Mouse (Mus musculus): ENCODE data around the gene Rnf208. TPM values are rescaled to one million over a fixed set of nuclear protein-coding genes. Genes with fewer than 3 reads are reported as not detected.

Gene Rnf208
- total and polyA plus RNA-seq, 2 experiments, result 0.48 TPM; not detected in 1

GRCm38 (mm10) chr2:25230581-25230980 is 11.5 kb upstream of the Rnf208 start:
- Histone ChIP-seq H3K4me1 (ENCODE audit: control insufficient read depth, insufficient read depth, low read length) (no peaks in the 10 kb centered on the region), H3K79me2 (ENCODE audit: control insufficient read depth, insufficient read depth, low read length) (no peaks in the 10 kb centered on the region), H3K36me3 (ENCODE audit: control insufficient read depth, insufficient read depth, low read length) (no peaks in the 10 kb centered on the region), H3K27ac (replicated peaks; ENCODE audit: insufficient read depth, low read depth, low read length) (no peak overlapping the region), H3K9ac (ENCODE audit: low read depth, low read length) (no peak overlapping the region), H3K4me3 (ENCODE audit: insufficient read depth, low read depth, low read length) (no peak overlapping the region), H3K27me3 (ENCODE audit: control insufficient read depth, insufficient read depth, low read length) (no peaks in the 10 kb centered on the region)
- no peak for DNase-seq (ENCODE audit: extremely low read depth, low read depth, low spot score)
- TF ChIP-seq POLR2A (IDR thresholded peaks at IDR 0.05; ENCODE audit: extremely low read depth, insufficient read depth, low read length) (no peak), CTCF (IDR thresholded peaks at IDR 0.05; ENCODE audit: low read depth, low read length) (no peak)
- WGBS, result 93% methylated on average over 7 of the region's 7 CpGs

GRCm38 (mm10) chr2:25231038-25231437 is 11.0 kb upstream of the Rnf208 start:
- 69% methylated on average over 12 of the region's 12 CpGs for WGBS
- DNase-seq (ENCODE audit: extremely low read depth, low read depth, low spot score), result no peak
- H3K9ac ChIP-seq (ENCODE audit: low read depth, low read length), result no peak overlapping the region
- H3K27me3 ChIP-seq (ENCODE audit: control insufficient read depth, insufficient read depth, low read length), result no peaks in the 10 kb centered on the region
- no peaks in the 10 kb centered on the region for H3K4me1 ChIP-seq (ENCODE audit: control insufficient read depth, insufficient read depth, low read length)
- no peak for TF ChIP-seq CTCF (IDR thresholded peaks at IDR 0.05; ENCODE audit: low read depth, low read length)
- no peak for TF ChIP-seq POLR2A (IDR thresholded peaks at IDR 0.05; ENCODE audit: extremely low read depth, insufficient read depth, low read length)
- no peak overlapping the region for H3K27ac ChIP-seq (replicated peaks; ENCODE audit: insufficient read depth, low read depth, low read length)
- H3K36me3 ChIP-seq (ENCODE audit: control insufficient read depth, insufficient read depth, low read length), result no peaks in the 10 kb centered on the region
- H3K79me2 ChIP-seq (ENCODE audit: control insufficient read depth, insufficient read depth, low read length), result no peaks in the 10 kb centered on the region
- H3K4me3 ChIP-seq (ENCODE audit: insufficient read depth, low read depth, low read length), result no peak overlapping the region

- no peaks in the 10 kb centered on the region for H3K36me3 ChIP-seq (ENCODE audit: control insufficient read depth, insufficient read depth, low read length)
- no peaks in the 10 kb centered on the region for H3K79me2 ChIP-seq (ENCODE audit: control insufficient read depth, insufficient read depth, low read length)
- H3K9ac ChIP-seq (ENCODE audit: low read depth, low read length), result no peak overlapping the region
- H3K4me1 ChIP-seq (ENCODE audit: control insufficient read depth, insufficient read depth, low read length), result no peaks in the 10 kb centered on the region
- TF ChIP-seq POLR2A (IDR thresholded peaks at IDR 0.05; ENCODE audit: extremely low read depth, insufficient read depth, low read length) (no peak), CTCF (IDR thresholded peaks at IDR 0.05; ENCODE audit: low read depth, low read length) (no peak)
- no peak for DNase-seq (ENCODE audit: extremely low read depth, low read depth, low spot score)
- no peak overlapping the region for H3K4me3 ChIP-seq (ENCODE audit: insufficient read depth, low read depth, low read length)
- no peak overlapping the region for H3K27ac ChIP-seq (replicated peaks; ENCODE audit: insufficient read depth, low read depth, low read length)
- no peaks in the 10 kb centered on the region for H3K27me3 ChIP-seq (ENCODE audit: control insufficient read depth, insufficient read depth, low read length)
- WGBS, result 73% methylated on average over 4 of the region's 4 CpGs
Observed at GRCm38 (mm10) chr2:25233421-25233820, 8.6 kb upstream of the Rnf208 start.

GRCm38 (mm10) chr2:25234050-25234449 is 8.0 kb upstream of the Rnf208 start, which contains the start of gene Slc34a3:
Slc34a3 (minus strand) TSS chr2:25234364.
- no peak within 1 kb of the TSS for H3K27ac ChIP-seq (replicated peaks; ENCODE audit: insufficient read depth, low read depth, low read length)
- no peak for DNase-seq (ENCODE audit: extremely low read depth, low read depth, low spot score)
- H3K4me1 ChIP-seq (ENCODE audit: control insufficient read depth, insufficient read depth, low read length), result no peaks in the 10 kb centered on the region
- no peak within 1 kb of the TSS for H3K9ac ChIP-seq (ENCODE audit: low read depth, low read length)
- no peaks in the 10 kb centered on the region for H3K27me3 ChIP-seq (ENCODE audit: control insufficient read depth, insufficient read depth, low read length)
- H3K4me3 ChIP-seq (ENCODE audit: insufficient read depth, low read depth, low read length), result no peak within 1 kb of the TSS
- TF ChIP-seq CTCF (IDR thresholded peaks at IDR 0.05; ENCODE audit: low read depth, low read length), result no peak
- no peak for TF ChIP-seq POLR2A (IDR thresholded peaks at IDR 0.05; ENCODE audit: extremely low read depth, insufficient read depth, low read length)
- whole genome bisulfite sequencing, result 76% methylated on average over 3 of the region's 3 CpGs
- no peaks in the 10 kb centered on the region for H3K79me2 ChIP-seq (ENCODE audit: control insufficient read depth, insufficient read depth, low read length)
- H3K36me3 ChIP-seq (ENCODE audit: control insufficient read depth, insufficient read depth, low read length), result no peaks in the 10 kb centered on the region

GRCm38 (mm10) chr2:25234551-25235220 is 7.4 kb upstream of the Rnf208 start:
- Histone ChIP-seq H3K27me3 (ENCODE audit: control insufficient read depth, insufficient read depth, low read length) (no peaks in the 10 kb centered on the region), H3K9ac (ENCODE audit: low read depth, low read length) (no peak overlapping the region), H3K4me1 (ENCODE audit: control insufficient read depth, insufficient read depth, low read length) (no peaks in the 10 kb centered on the region), H3K79me2 (ENCODE audit: control insufficient read depth, insufficient read depth, low read length) (no peaks in the 10 kb centered on the region), H3K27ac (replicated peaks; ENCODE audit: insufficient read depth, low read depth, low read length) (no peak overlapping the region), H3K36me3 (ENCODE audit: control insufficient read depth, insufficient read depth, low read length) (no peaks in the 10 kb centered on the region), H3K4me3 (ENCODE audit: insufficient read depth, low read depth, low read length) (no peak overlapping the region)
- TF ChIP-seq CTCF (IDR thresholded peaks at IDR 0.05; ENCODE audit: low read depth, low read length) (no peak), POLR2A (IDR thresholded peaks at IDR 0.05; ENCODE audit: extremely low read depth, insufficient read depth, low read length) (no peak)
- DNase-seq (ENCODE audit: extremely low read depth, low read depth, low spot score), result no peak
- 61% methylated on average over 5 of the region's 5 CpGs for WGBS

GRCm38 (mm10) chr2:25236614-25237013 is 5.4 kb upstream of the Rnf208 start, which contains the start of gene Rnf224:
Rnf224 (minus strand) TSS chr2:25236787.
- TF ChIP-seq POLR2A (IDR thresholded peaks at IDR 0.05; ENCODE audit: extremely low read depth, insufficient read depth, low read length) (no peak), CTCF (IDR thresholded peaks at IDR 0.05; ENCODE audit: low read depth, low read length) (no peak)
- 0 out of 2 replicates have a peak, but pooled peaks cover 4% of the 10 kb centered on the region for H3K27me3 ChIP-seq (ENCODE audit: control insufficient read depth, insufficient read depth, low read length)
- no peaks in the 10 kb centered on the region for H3K79me2 ChIP-seq (ENCODE audit: control insufficient read depth, insufficient read depth, low read length)
- H3K36me3 ChIP-seq (ENCODE audit: control insufficient read depth, insufficient read depth, low read length), result no peaks in the 10 kb centered on the region
- no peak for DNase-seq (ENCODE audit: extremely low read depth, low read depth, low spot score)
- H3K4me3 ChIP-seq (ENCODE audit: insufficient read depth, low read depth, low read length), result no peak within 1 kb of the TSS
- WGBS, result 39% methylated on average over 8 of the region's 8 CpGs
- peaks cover 4% of the 10 kb centered on the region; the same call in 1 of the 2 replicates for H3K4me1 ChIP-seq (ENCODE audit: control insufficient read depth, insufficient read depth, low read length)
- H3K27ac ChIP-seq (replicated peaks; ENCODE audit: insufficient read depth, low read depth, low read length), result no peak within 1 kb of the TSS
- no peak within 1 kb of the TSS for H3K9ac ChIP-seq (ENCODE audit: low read depth, low read length)

Data from liver, adult 2 months (tissue).